8 mouse cellular contexts compared by ENCODE assay signal in the genomic region with DNA sequence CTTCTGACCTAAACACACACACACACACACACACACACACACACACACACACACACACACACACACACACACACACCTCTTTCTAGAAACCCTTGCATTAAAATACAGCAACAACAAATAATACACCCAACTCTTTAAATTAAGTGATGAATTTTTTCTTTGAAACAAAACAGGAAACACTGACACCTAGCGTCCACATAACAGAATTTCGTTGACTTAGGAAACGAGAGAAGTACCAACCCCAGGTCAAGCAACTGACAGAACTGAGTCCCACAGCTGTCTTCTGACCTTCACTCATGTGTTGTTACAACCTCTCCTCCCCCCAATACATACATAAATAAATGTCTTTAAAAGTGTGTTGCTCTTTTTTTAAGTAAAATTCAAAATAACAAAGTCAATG. TPM values are rescaled to one million over a fixed set of nuclear protein-coding genes. Genes with fewer than 3 reads are reported as not detected.
A peak's percentile ranks its signal among the peaks of the same experiment; 100 is the strongest.
DNase-seq lines count a peak whose midpoint lies in the region; ATAC-seq and TF ChIP-seq lines count a peak whose summit lies in the region.

No protein-coding gene starts in this region.

- WGBS in midbrain, postnatal 0 days, result 2% methylated on average over 3 of the region's 3 CpGs
- WGBS in midbrain, embryonic 16.5 days, result 5% methylated on average over 3 of the region's 3 CpGs

- DNase-seq in heart, adult 18-20 months, result peak; percentile 9 to 42
- DNase-seq in heart, adult 9 months (ENCODE audit: low spot score in 2 of 2), result no peak
- DNase-seq in midbrain, postnatal 0 days (ENCODE audit: low spot score), result peak; percentile 78
- DNase-seq in splenic B cell, adult 2 months (ENCODE audit: low read depth, low spot score), result peak; percentile 73
- DNase-seq in yolk sac, embryonic 10.5 days (ENCODE audit: low spot score), result no peak
- no peak for DNase-seq in layer of hippocampus, postnatal 36 days

- no peaks in the 10 kb centered on the region for H3K4me1 ChIP-seq in midbrain, postnatal 0 days (ENCODE audit: insufficient read depth, low read length)
- no peaks in the 10 kb centered on the region for H3K4me1 ChIP-seq in midbrain, embryonic 16.5 days (ENCODE audit: control insufficient read depth, insufficient read depth, low read length)

- peak; percentile 78 for TF ChIP-seq CTCF in midbrain, postnatal 0 days (IDR thresholded peaks at IDR 0.05)

- no peak overlapping the region for H3K4me2 ChIP-seq in midbrain, postnatal 0 days (ENCODE audit: low read depth, low read length, poor library complexity, severe bottlenecking)
- H3K4me2 ChIP-seq in midbrain, embryonic 16.5 days (ENCODE audit: low read length), result no peak overlapping the region

- no peaks in the 10 kb centered on the region for H3K27me3 ChIP-seq in midbrain, postnatal 0 days (ENCODE audit: insufficient read depth, low read length)
- no peaks in the 10 kb centered on the region for H3K27me3 ChIP-seq in midbrain, embryonic 16.5 days (ENCODE audit: control insufficient read depth, insufficient read depth, low read depth, low read length)
- H3K27me3 ChIP-seq in splenic B cell, adult 2 months (ENCODE audit: control insufficient read depth, insufficient read depth, low read length, poor library complexity, severe bottlenecking), result no peaks in the 10 kb centered on the region

- peaks cover 5% of the 10 kb centered on the region; the same call in 1 of the 2 replicates for H3K36me3 ChIP-seq in midbrain, postnatal 0 days (ENCODE audit: insufficient read depth, low read length)
- no peaks in the 10 kb centered on the region for H3K36me3 ChIP-seq in midbrain, embryonic 16.5 days (ENCODE audit: control insufficient read depth, insufficient read depth, low read length)
- peaks cover 14% of the 10 kb centered on the region for H3K36me3 ChIP-seq in splenic B cell, adult 2 months (ENCODE audit: control insufficient read depth, insufficient read depth, low read length, poor library complexity, severe bottlenecking)

- no peak overlapping the region for H3K4me3 ChIP-seq in midbrain, postnatal 0 days (ENCODE audit: low read depth, low read length)
- no peak overlapping the region for H3K4me3 ChIP-seq in midbrain, embryonic 16.5 days (ENCODE audit: low read depth, low read length)

- H3K27ac ChIP-seq in midbrain, postnatal 0 days (ENCODE audit: low read depth, low read length), result no peak overlapping the region
- no peak overlapping the region for H3K27ac ChIP-seq in midbrain, embryonic 16.5 days (ENCODE audit: low read length)

- H3K9me3 ChIP-seq in midbrain, postnatal 0 days (ENCODE audit: low read length), result no peaks in the 10 kb centered on the region
- H3K9me3 ChIP-seq in midbrain, embryonic 16.5 days (replicated peaks; ENCODE audit: control insufficient read depth, low read length, poor library complexity, severe bottlenecking), result no peaks in the 10 kb centered on the region

- H3K9ac ChIP-seq in midbrain, postnatal 0 days (replicated peaks; ENCODE audit: low read length, poor library complexity, severe bottlenecking), result no peak overlapping the region
- no peak overlapping the region for H3K9ac ChIP-seq in midbrain, embryonic 16.5 days (ENCODE audit: low read depth, low read length)

- no peak for ATAC-seq in midbrain, postnatal 0 days (ENCODE audit: low FRiP score)
- no peak for ATAC-seq in midbrain, embryonic 16.5 days
- ATAC-seq in common myeloid progenitor, adult 5-6 weeks (replicated peaks; ENCODE audit: low read depth, poor library complexity, severe bottlenecking), result 0 out of 2 replicates have a peak, but pooled peaks have one; percentile 47

RNA-seq across cellular contexts. Expression of a gene that starts 28.8 kb away (rescaled TPM):
- 10 to 100 TPM; 16.7 to 17.0 TPM for total RNA-seq in heart, adult 18-20 months (2021)
- total RNA-seq in midbrain, postnatal 0 days (2014; rRNA removed), result 10.5 and 10.7 TPM in 2 replicates
- 12.8 and 13.3 TPM in 2 replicates for polyA plus RNA-seq in midbrain, postnatal 0 days (2015; fragmentation: Nextera tagmentation; extraction: Ambion mirVana)
- 20.3 and 20.8 TPM in 2 replicates for polyA plus RNA-seq in midbrain, embryonic 16.5 days (2015; fragmentation: Nextera tagmentation; extraction: Ambion mirVana)
- 57.7 and 74.5 TPM in 2 replicates for total RNA-seq in common myeloid progenitor, adult 5-6 weeks (2017)
- total RNA-seq in layer of hippocampus, postnatal 36 days (2021), result 10 to 100 TPM; 21.9 to 26.7 TPM

RNA-seq across cellular contexts. Expression of a gene that starts 33.8 kb away (rescaled TPM):
- 10 to 100 TPM; 16.6 to 18.0 TPM for total RNA-seq in heart, adult 18-20 months (2021)
- 32.8 and 36.8 TPM in 2 replicates for total RNA-seq in midbrain, postnatal 0 days (2014; rRNA removed)
- polyA plus RNA-seq in midbrain, postnatal 0 days (2015; fragmentation: Nextera tagmentation; extraction: Ambion mirVana), result 24.2 and 24.8 TPM in 2 replicates
- polyA plus RNA-seq in midbrain, embryonic 16.5 days (2015; fragmentation: Nextera tagmentation; extraction: Ambion mirVana), result 29.5 and 32.2 TPM in 2 replicates
- 13.2 and 14.7 TPM in 2 replicates for total RNA-seq in common myeloid progenitor, adult 5-6 weeks (2017)
- 10 to 100 TPM; 36.9 to 45.0 TPM for total RNA-seq in layer of hippocampus, postnatal 36 days (2021)

RNA-seq across cellular contexts. Expression of a gene that starts 50.1 kb away (rescaled TPM):
- total RNA-seq in heart, adult 18-20 months (2021), result under 1 TPM; 0.57 to 0.67 TPM
- 1.0 and 1.7 TPM in 2 replicates for total RNA-seq in midbrain, postnatal 0 days (2014; rRNA removed)
- polyA plus RNA-seq in midbrain, postnatal 0 days (2015; fragmentation: Nextera tagmentation; extraction: Ambion mirVana), result 0.79 and 0.80 TPM in 2 replicates
- 0.57 and 0.77 TPM in 2 replicates for polyA plus RNA-seq in midbrain, embryonic 16.5 days (2015; fragmentation: Nextera tagmentation; extraction: Ambion mirVana)
- total RNA-seq in common myeloid progenitor, adult 5-6 weeks (2017), result 42.4 and 54.0 TPM in 2 replicates
- total RNA-seq in layer of hippocampus, postnatal 36 days (2021), result 1 to 10 TPM; 1.3 to 2.1 TPM

Comparison
In these comparisons a context has a peak if more than half of its experiments do, and no peak if none do; other contexts are left out.
1. DNase-seq: peak in heart, adult 18-20 months (2 of 2), midbrain, postnatal 0 days (single experiment) and splenic B cell, adult 2 months (single experiment); none in heart, adult 9 months (0 of 2), yolk sac, embryonic 10.5 days (single experiment) and layer of hippocampus, postnatal 36 days (0 of 2).
2. RNA of a gene that starts 50.1 kb away (total RNA-seq): 42.4 to 54.0 TPM in common myeloid progenitor, adult 5-6 weeks; 1.3 to 2.1 TPM in layer of hippocampus, postnatal 36 days, 1.0 to 1.7 TPM in midbrain, postnatal 0 days and 0.57 to 0.67 TPM in heart, adult 18-20 months; every median in the first group is over 10 times any median in the second.